ENCODE assay signal across 22 mouse cellular contexts in the genomic region with DNA sequence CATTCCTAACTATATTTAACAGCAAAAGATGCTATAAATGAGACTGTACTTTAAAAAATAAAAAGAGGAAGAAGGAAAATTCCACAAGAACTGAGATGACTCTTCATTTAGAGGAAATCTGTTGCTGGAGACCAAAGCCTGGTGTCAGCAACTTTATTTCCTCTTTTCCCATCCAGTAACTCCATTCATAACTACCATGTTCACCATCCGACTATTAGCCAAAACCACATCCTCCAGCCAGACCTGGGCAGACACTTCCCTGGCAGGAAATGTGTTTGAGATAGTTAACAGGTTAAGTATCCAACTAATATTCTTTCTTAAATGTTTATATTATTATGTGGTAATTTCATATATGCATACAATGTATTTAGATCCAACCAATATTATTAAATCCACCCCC. TPM values are rescaled to one million over a fixed set of nuclear protein-coding genes. Genes with fewer than 3 reads are reported as not detected.
DNase-seq lines count a peak whose midpoint lies in the region; ATAC-seq and TF ChIP-seq lines count a peak whose summit lies in the region.
"Had no signal": no experiment of that assay in that cellular context is flagged by ENCODE, and none has a peak within 500 bp of the region (broad histone marks: within the 10 kb centered on the region; RNA-seq: fewer than 3 reads in every experiment).

No protein-coding gene starts in this region.

- H3K27me3 ChIP-seq in liver, adult 2 months (ENCODE audit: control insufficient read depth, insufficient read depth, low read length) = no peaks in the 10 kb centered on the region
- no peaks in the 10 kb centered on the region for H3K27me3 ChIP-seq in liver, embryonic 12.5 days (replicated peaks)
- H3K27me3 ChIP-seq: hindbrain, embryonic 12.5 days; limb, embryonic 12.5 days; liver, embryonic 15.5 days had no signal

- H3K4me1 ChIP-seq in liver, adult 2 months (ENCODE audit: control insufficient read depth, insufficient read depth, low read length) = no peaks in the 10 kb centered on the region
- H3K4me1 ChIP-seq in liver, embryonic 12.5 days = peaks cover 26% of the 10 kb centered on the region
- H3K4me1 ChIP-seq: hindbrain, embryonic 12.5 days; limb, embryonic 12.5 days had no signal

- DNase-seq in liver, adult 2 months (ENCODE audit: extremely low read depth, low read depth, low spot score) = peak; percentile 42
- DNase-seq in MEL-GATA-1-ER (ENCODE audit: extremely low read depth, low read depth) = peak; percentile 90
- DNase-seq in cerebellum, adult 11 months = no peak
- no peak for DNase-seq in gastrocnemius, adult 2 months
- DNase-seq: adrenal gland, postnatal 10 days; cerebellum, postnatal 14 days; embryo, embryonic 11 days; heart, postnatal 10 days; kidney, adult 18-20 months; kidney, postnatal 14 days; midbrain, embryonic 14.5 days; retina, postnatal 1 day had no signal

- H3K9me3 ChIP-seq in liver, embryonic 12.5 days (replicated peaks) = no peaks in the 10 kb centered on the region
- H3K9me3 ChIP-seq: hindbrain, embryonic 12.5 days; limb, embryonic 12.5 days; liver, embryonic 15.5 days had no signal

- no peak overlapping the region for H3K9ac ChIP-seq in liver, adult 2 months (ENCODE audit: low read depth, low read length)
- no peak overlapping the region for H3K9ac ChIP-seq in liver, embryonic 12.5 days
- H3K9ac ChIP-seq: hindbrain, embryonic 12.5 days; limb, embryonic 12.5 days; liver, embryonic 15.5 days had no signal

- 50% methylated on average over 1 of the region's 1 CpGs for WGBS in liver, adult 2 months
- WGBS in liver, embryonic 12.5 days (ENCODE audit: insufficient replicate concordance) = 19% methylated on average over 1 of the region's 1 CpGs
- 0% methylated on average over 1 of the region's 1 CpGs for WGBS in macrophage (ENCODE audit: missing documents)

- H3K36me3 ChIP-seq in liver, adult 2 months (ENCODE audit: control insufficient read depth, insufficient read depth, low read length) = no peaks in the 10 kb centered on the region
- no peaks in the 10 kb centered on the region for H3K36me3 ChIP-seq in liver, embryonic 12.5 days
- no peaks in the 10 kb centered on the region for H3K36me3 ChIP-seq in macrophage (ENCODE audit: inconsistent target)
- H3K36me3 ChIP-seq: hindbrain, embryonic 12.5 days; limb, embryonic 12.5 days; liver, embryonic 15.5 days had no signal

- no peak overlapping the region for H3K27ac ChIP-seq in liver, adult 2 months (replicated peaks; ENCODE audit: insufficient read depth, low read depth, low read length)
- no peak overlapping the region for H3K27ac ChIP-seq in liver, embryonic 12.5 days
- H3K27ac ChIP-seq in macrophage = peak overlapping the region; percentile 75
- no peak overlapping the region for H3K27ac ChIP-seq in gastrocnemius, adult 2 months
- H3K27ac ChIP-seq: hindbrain, embryonic 12.5 days; left cerebral cortex, adult 2 months; limb, embryonic 12.5 days; liver, embryonic 15.5 days; stomach, postnatal 0 days had no signal

- ATAC-seq in liver, embryonic 12.5 days = no peak
- peak; percentile 78; the same call in 1 of the 2 replicates for ATAC-seq in neutrophil, adult 5-6 weeks (ENCODE audit: extremely low read depth, insufficient number of reproducible peaks, low FRiP score, poor library complexity, severe bottlenecking)
- ATAC-seq: activated CD4-positive, CD25-positive, alpha-beta regulatory T cell, adult 4 months; forebrain, embryonic 16.5 days had no signal

- TF ChIP-seq POLR2A in liver, adult 2 months (IDR thresholded peaks at IDR 0.05; ENCODE audit: extremely low read depth, insufficient read depth, low read length) = no peak

- intact Hi-C loops in gastrocnemius, adult 2 months (cut with DNase I) = no loop called here

- no peaks in the 10 kb centered on the region for H3K79me2 ChIP-seq in liver, adult 2 months (ENCODE audit: control insufficient read depth, insufficient read depth, low read length)
- H3K79me2 ChIP-seq in macrophage (ENCODE audit: inconsistent target) = peaks cover 83% of the 10 kb centered on the region

- no peak overlapping the region for H3K4me2 ChIP-seq in liver, embryonic 12.5 days
- H3K4me2 ChIP-seq: hindbrain, embryonic 12.5 days; limb, embryonic 12.5 days; liver, embryonic 15.5 days had no signal

- no peak for TF ChIP-seq CTCF in liver, adult 2 months (IDR thresholded peaks at IDR 0.05; ENCODE audit: low read depth, low read length)
- TF ChIP-seq CTCF in gastrocnemius, adult 2 months (IDR thresholded peaks at IDR 0.05) = no peak

- no peak overlapping the region for H3K4me3 ChIP-seq in liver, adult 2 months (ENCODE audit: insufficient read depth, low read depth, low read length)
- no peak overlapping the region for H3K4me3 ChIP-seq in liver, embryonic 12.5 days
- no peak overlapping the region for H3K4me3 ChIP-seq in macrophage (ENCODE audit: inconsistent target)
- no peak overlapping the region for H3K4me3 ChIP-seq in gastrocnemius, adult 2 months
- H3K4me3 ChIP-seq: hindbrain, embryonic 12.5 days; left cerebral cortex, adult 2 months; limb, embryonic 12.5 days; liver, embryonic 15.5 days had no signal

RNA-seq across cellular contexts. Expression of gene Pla2g4a, which starts 20.8 kb away (rescaled TPM):
- 2.4 and 2.5 TPM in 2 replicates for total RNA-seq in liver, adult 2 months (2014; rRNA removed)
- polyA plus RNA-seq in liver, adult 2 months (2012; rRNA removed) = 0.15 and 0.24 TPM in 2 replicates
- 13.9 and 17.2 TPM in 2 replicates for polyA plus RNA-seq in liver, embryonic 12.5 days (2016; fragmentation: Nextera tagmentation; extraction: Ambion mirVana)
- total RNA-seq in macrophage (2018; cell fraction: chromatin; rRNA removed) = 100 to 1,000 TPM in 1 of 26 experiments, 10 to 100 TPM in 25; 14.3 to 102 (median 37.1) TPM
- total RNA-seq in macrophage (2018; cell fraction: cytosol; rRNA removed) = 10 to 100 TPM in 13 of 26 experiments, 1 to 10 TPM in 13; 5.8 to 29.1 (median 13.8) TPM
- total RNA-seq in macrophage (2018; cell fraction: nucleus; rRNA removed) = 10 to 100 TPM in 24 of 26 experiments, 1 to 10 TPM in 2; 8.6 to 43.6 (median 27.8) TPM
- 7.9 to 21.6 TPM (median 8.8 TPM) in 3 replicates for polyA plus RNA-seq in macrophage (2018)
- total RNA-seq in neutrophil, adult 5-6 weeks (2017) = 6.2 and 12.4 TPM in 2 replicates
- 1 to 10 TPM; 1.6 to 2.5 TPM for total RNA-seq in gastrocnemius, adult 2 months (2021)

Comparison
In these comparisons a context has a peak if more than half of its experiments do, and no peak if none do; other contexts are left out.
1. DNase-seq: peak in liver, adult 2 months (single experiment) and MEL-GATA-1-ER (single experiment); none in cerebellum, adult 11 months (single experiment) and gastrocnemius, adult 2 months (single experiment).